Mouse (Mus musculus): ENCODE data around the gene Thra. TPM values are rescaled to one million over a fixed set of nuclear protein-coding genes. Genes with fewer than 3 reads are reported as not detected.

Thra gene
- polyA plus RNA-seq, 1 experiment: 37.6 TPM

GRCm38 (mm10) chr11:98713703-98714102 is 26.7 kb upstream of the Thra start:
- TF ChIP-seq GATA1 (IDR thresholded peaks at IDR 0.05; ENCODE audit: borderline replicate concordance, low read length): no peak
- Histone ChIP-seq H3K36me3 (replicated peaks; ENCODE audit: low read length) (peaks cover 91% of the 10 kb centered on the region), H3K9me3 (no peaks in the 10 kb centered on the region), H3K4me3 (replicated peaks) (no peak overlapping the region), H3K27me3 (replicated peaks) (no peaks in the 10 kb centered on the region), H3K4me1 (peaks cover 46% of the 10 kb centered on the region)

- H3K27me3 ChIP-seq (replicated peaks): no peaks in the 10 kb centered on the region
- H3K9me3 ChIP-seq: no peaks in the 10 kb centered on the region
- no peak overlapping the region for H3K4me3 ChIP-seq (replicated peaks)
- peaks cover 93% of the 10 kb centered on the region for H3K36me3 ChIP-seq (replicated peaks; ENCODE audit: low read length)
- H3K4me1 ChIP-seq: peaks cover 32% of the 10 kb centered on the region
- TF ChIP-seq FLI1 (IDR thresholded peaks at IDR 0.05; ENCODE audit: low read length): no peak
Observed at GRCm38 (mm10) chr11:98715946-98716345, 24.5 kb upstream of the Thra start.

- H3K36me3 ChIP-seq (replicated peaks; ENCODE audit: low read length): peaks cover 97% of the 10 kb centered on the region
Observed at GRCm38 (mm10) chr11:98717904-98718303, 22.5 kb upstream of the Thra start.

GRCm38 (mm10) chr11:98720756-98721155 is 19.7 kb upstream of the Thra start:
- Histone ChIP-seq H3K4me3 (replicated peaks) (no peak overlapping the region), H3K27me3 (replicated peaks) (no peaks in the 10 kb centered on the region), H3K9me3 (no peaks in the 10 kb centered on the region), H3K36me3 (replicated peaks; ENCODE audit: low read length) (peaks cover 97% of the 10 kb centered on the region), H3K4me1 (peaks cover 35% of the 10 kb centered on the region)
- no peak for TF ChIP-seq FLI1 (IDR thresholded peaks at IDR 0.05; ENCODE audit: low read length)
- TF ChIP-seq GATA1 (IDR thresholded peaks at IDR 0.05; ENCODE audit: borderline replicate concordance, low read length): no peak

More at GRCm38 (mm10) chr11:98717904-98718303, 22.5 kb upstream of the Thra start:
- Histone ChIP-seq H3K9me3 (no peaks in the 10 kb centered on the region), H3K4me3 (replicated peaks) (no peak overlapping the region), H3K27me3 (replicated peaks) (no peaks in the 10 kb centered on the region), H3K4me1 (peaks cover 23% of the 10 kb centered on the region; the same call in 1 of the 2 replicates)
- TF ChIP-seq GATA1 (IDR thresholded peaks at IDR 0.05; ENCODE audit: borderline replicate concordance, low read length): no peak
- no peak for TF ChIP-seq FLI1 (IDR thresholded peaks at IDR 0.05; ENCODE audit: low read length)

DNA sequence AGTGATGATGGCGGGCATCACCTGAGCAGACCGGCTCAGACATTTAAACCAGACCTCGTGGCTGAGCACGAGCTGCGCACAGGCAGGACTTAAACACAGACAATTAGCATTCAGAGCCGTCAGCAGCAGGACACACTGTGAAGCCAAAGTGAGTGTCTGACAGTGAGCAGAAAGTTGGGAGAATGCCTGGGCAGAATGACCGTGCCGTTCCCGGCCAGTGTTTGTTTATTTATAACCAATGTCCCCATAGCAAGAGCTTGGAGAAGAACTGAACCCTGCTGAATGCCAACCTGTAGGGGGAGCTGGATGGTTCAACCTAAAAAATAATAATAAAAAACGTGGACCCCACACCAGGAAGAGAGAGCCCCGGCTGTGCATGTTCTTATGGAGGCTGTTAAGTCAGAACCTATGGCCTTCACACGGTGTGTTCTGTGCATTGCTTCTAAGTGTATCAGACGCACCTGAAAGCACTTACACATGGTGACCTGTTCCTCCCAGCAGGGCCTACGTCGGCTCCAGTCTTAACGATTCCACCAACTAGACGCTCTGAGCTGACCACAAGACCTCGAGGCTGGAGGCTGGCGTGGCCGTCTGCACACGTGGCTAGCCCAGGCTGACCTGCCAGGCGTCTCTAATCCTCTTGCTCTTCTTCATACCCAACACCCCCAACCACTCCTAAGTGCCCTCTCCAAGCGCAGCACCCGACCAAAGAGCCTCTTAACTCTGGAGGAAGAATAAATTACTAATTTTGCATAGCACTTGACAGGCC is 18.8 kb upstream of the Thra start:
- H3K9me3 ChIP-seq: no peaks in the 10 kb centered on the region
- H3K36me3 ChIP-seq (replicated peaks; ENCODE audit: low read length): peaks cover 97% of the 10 kb centered on the region
- peaks cover 35% of the 10 kb centered on the region for H3K4me1 ChIP-seq
- no peaks in the 10 kb centered on the region for H3K27me3 ChIP-seq (replicated peaks)
- TF ChIP-seq GATA1 (IDR thresholded peaks at IDR 0.05; ENCODE audit: borderline replicate concordance, low read length) (no peak), FLI1 (IDR thresholded peaks at IDR 0.05; ENCODE audit: low read length) (no peak)
- no peak overlapping the region for H3K4me3 ChIP-seq (replicated peaks)

DNA sequence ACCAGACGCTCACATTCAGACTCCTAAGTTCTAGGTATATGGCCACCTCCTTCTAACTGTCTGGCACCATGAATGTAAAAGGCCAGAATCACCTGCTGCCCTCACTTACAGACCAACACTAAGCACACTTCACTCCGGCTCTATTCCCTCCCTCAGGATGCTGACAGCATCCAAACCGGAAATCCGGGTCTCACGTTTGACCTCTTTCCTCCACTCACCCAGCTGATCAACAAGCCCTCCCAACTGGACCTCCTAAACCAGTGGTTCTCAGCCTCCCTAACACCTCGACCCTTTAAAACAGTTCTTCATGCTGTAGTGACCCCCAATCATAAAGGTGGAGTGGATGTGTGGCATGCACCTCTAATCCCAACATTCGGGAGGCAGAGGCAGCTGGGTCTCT is 17.3 kb upstream of the Thra start:
- Histone ChIP-seq H3K27me3 (replicated peaks) (no peaks in the 10 kb centered on the region), H3K36me3 (replicated peaks; ENCODE audit: low read length) (peaks cover 96% of the 10 kb centered on the region), H3K4me3 (replicated peaks) (no peak overlapping the region), H3K9me3 (no peaks in the 10 kb centered on the region), H3K4me1 (peaks cover 36% of the 10 kb centered on the region)
- TF ChIP-seq GATA1 (IDR thresholded peaks at IDR 0.05; ENCODE audit: borderline replicate concordance, low read length): no peak
- no peak for TF ChIP-seq FLI1 (IDR thresholded peaks at IDR 0.05; ENCODE audit: low read length)

GRCm38 (mm10) chr11:98725926-98726506 is 14.4 kb upstream of the Thra start:
- Histone ChIP-seq H3K27me3 (replicated peaks) (no peaks in the 10 kb centered on the region), H3K36me3 (replicated peaks; ENCODE audit: low read length) (peaks cover 70% of the 10 kb centered on the region), H3K4me3 (replicated peaks) (no peak overlapping the region), H3K4me1 (peaks cover 35% of the 10 kb centered on the region), H3K9me3 (no peaks in the 10 kb centered on the region)
- TF ChIP-seq GATA1 (IDR thresholded peaks at IDR 0.05; ENCODE audit: borderline replicate concordance, low read length) (no peak), FLI1 (IDR thresholded peaks at IDR 0.05; ENCODE audit: low read length) (no peak)

- Histone ChIP-seq H3K4me3 (replicated peaks) (peak within 1 kb of the TSS; percentile 96), H3K4me1 (peaks cover 16% of the 10 kb centered on the region), H3K9me3 (peaks cover 2% of the 10 kb centered on the region), H3K36me3 (replicated peaks; ENCODE audit: low read length) (peaks cover 38% of the 10 kb centered on the region), H3K27me3 (replicated peaks) (no peaks in the 10 kb centered on the region)
- no peak for TF ChIP-seq GATA1 (IDR thresholded peaks at IDR 0.05; ENCODE audit: borderline replicate concordance, low read length)
- no peak for TF ChIP-seq FLI1 (IDR thresholded peaks at IDR 0.05; ENCODE audit: low read length)
Observed at GRCm38 (mm10) chr11:98729119-98729588, 11.3 kb upstream of the Thra start, which contains the start of gene Med24. TSS of gene Med24 (minus strand) at chr11:98729435.

GRCm38 (mm10) chr11:98730727-98731126 is 9.7 kb upstream of the Thra start:
- Histone ChIP-seq H3K4me1 (peaks cover 14% of the 10 kb centered on the region), H3K36me3 (replicated peaks; ENCODE audit: low read length) (peaks cover 22% of the 10 kb centered on the region), H3K27me3 (replicated peaks) (no peaks in the 10 kb centered on the region), H3K4me3 (replicated peaks) (no peak overlapping the region), H3K9me3 (peaks cover 11% of the 10 kb centered on the region)
- no peak for TF ChIP-seq FLI1 (IDR thresholded peaks at IDR 0.05; ENCODE audit: low read length)
- TF ChIP-seq GATA1 (IDR thresholded peaks at IDR 0.05; ENCODE audit: borderline replicate concordance, low read length): no peak

GRCm38 (mm10) chr11:98731134-98731533 is 9.3 kb upstream of the Thra start:
- peaks cover 18% of the 10 kb centered on the region for H3K36me3 ChIP-seq (replicated peaks; ENCODE audit: low read length)
- TF ChIP-seq GATA1 (IDR thresholded peaks at IDR 0.05; ENCODE audit: borderline replicate concordance, low read length): no peak
- no peak for TF ChIP-seq FLI1 (IDR thresholded peaks at IDR 0.05; ENCODE audit: low read length)
- no peak overlapping the region for H3K4me3 ChIP-seq (replicated peaks)
- peaks cover 14% of the 10 kb centered on the region for H3K4me1 ChIP-seq
- H3K27me3 ChIP-seq (replicated peaks): no peaks in the 10 kb centered on the region
- peaks cover 11% of the 10 kb centered on the region for H3K9me3 ChIP-seq
